Mouse (Mus musculus): ENCODE data around the gene Zbtb12. TPM values are rescaled to one million over a fixed set of nuclear protein-coding genes. Genes with fewer than 3 reads are reported as not detected.

Gene Zbtb12
- total RNA-seq, 2 experiments from 2014 or later = 7.4 to 7.7 TPM

Small RNA genes within 50 kb of the gene (microRNA-seq; reads per million reads assigned to microRNA genes)
- 0 reads per million in 2 experiments for gene Mir6970
- gene Mir6971 = 0.76 to 2.2 reads per million in 2 experiments
- 0 reads per million in 2 experiments for gene Mir6972

Other genes with a start within 250 kb of the Zbtb12 start
- gene Prrt1, start 249.9 kb upstream of the Zbtb12 start, total RNA-seq (2021) = 1 to 10 TPM in 1 of 2 experiments, under 1 TPM in 1; 0.93 to 1.5 TPM
- 1 to 10 TPM; 5.8 to 6.5 TPM for gene Fkbpl, start 234.7 kb upstream of the Zbtb12 start, total RNA-seq (2021)
- 10 to 100 TPM; 15.5 to 17.2 TPM for gene Atf6b, start 232.3 kb upstream of the Zbtb12 start, total RNA-seq (2021)
- 10 to 100 TPM; 22.9 to 26.5 TPM for gene Tnxb, start 208.9 kb upstream of the Zbtb12 start, total RNA-seq (2021)
- gene C4b, start 135.6 kb upstream of the Zbtb12 start, total RNA-seq (2021) = 10 to 100 TPM; 14.4 to 25.5 TPM
- gene Cyp21a1, start 74.9 kb upstream of the Zbtb12 start, total RNA-seq (2021) = not detected
- 1 to 10 TPM; 8.5 to 9.5 TPM for gene Stk19, start 42.5 kb upstream of the Zbtb12 start, total RNA-seq (2021)
- 10 to 100 TPM in 1 of 2 experiments, 1 to 10 TPM in 1; 9.8 to 13.3 TPM for gene Dxo, start 42.5 kb upstream of the Zbtb12 start, total RNA-seq (2021)
- gene Skiv2l, start 29.3 kb upstream of the Zbtb12 start, total RNA-seq (2021) = 10 to 100 TPM; 20.5 to 21.0 TPM
- 10 to 100 TPM; 14.4 to 15.2 TPM for gene Nelfe, start 29.1 kb upstream of the Zbtb12 start, total RNA-seq (2021)
- 10 to 100 TPM in 1 of 2 experiments, 1 to 10 TPM in 1; 3.3 to 13.7 TPM for gene Cfb, start 17.0 kb upstream of the Zbtb12 start, total RNA-seq (2021)
- not detected for gene Gm20547, start 2.6 kb downstream of the Zbtb12 start, total RNA-seq (2021)
- 1 to 10 TPM; 2.8 to 4.1 TPM for gene C2, start 18.8 kb downstream of the Zbtb12 start, total RNA-seq (2021)
- 10 to 100 TPM; 38.1 to 42.7 TPM for gene Ehmt2, start 19.0 kb downstream of the Zbtb12 start, total RNA-seq (2021)
- under 1 TPM in 1 of 2 experiments, not detected in 1; 0.62 TPM for gene Slc44a4, start 35.0 kb downstream of the Zbtb12 start, total RNA-seq (2021)
- 10 to 100 TPM; 14.6 to 15.9 TPM for gene Neu1, start 51.8 kb downstream of the Zbtb12 start, total RNA-seq (2021)
- 10 to 100 TPM; 15.5 to 68.2 TPM for gene Hspa1b, start 79.8 kb downstream of the Zbtb12 start, total RNA-seq (2021)
- not detected for gene Gm20481, start 90.4 kb downstream of the Zbtb12 start, total RNA-seq (2021)
- gene Hspa1a, start 92.7 kb downstream of the Zbtb12 start, total RNA-seq (2021) = 10 to 100 TPM; 17.5 to 41.5 TPM
- gene Hspa1l, start 93.2 kb downstream of the Zbtb12 start, total RNA-seq (2021) = 10 to 100 TPM in 1 of 2 experiments, 1 to 10 TPM in 1; 9.8 to 10.8 TPM
- gene Lsm2, start 102.4 kb downstream of the Zbtb12 start, total RNA-seq (2021) = 10 to 100 TPM; 16.3 to 18.0 TPM
- gene Vars, start 121.5 kb downstream of the Zbtb12 start, total RNA-seq (2021) = 10 to 100 TPM; 32.4 to 35.1 TPM
- 10 to 100 TPM; 13.1 to 14.1 TPM for gene Vwa7, start 137.1 kb downstream of the Zbtb12 start, total RNA-seq (2021)
- not detected for gene Sapcd1, start 148.5 kb downstream of the Zbtb12 start, total RNA-seq (2021)
- not detected for gene Msh5, start 167.3 kb downstream of the Zbtb12 start, total RNA-seq (2021)
- 10 to 100 TPM; 30.4 to 32.4 TPM for gene Clic1, start 170.5 kb downstream of the Zbtb12 start, total RNA-seq (2021)
- 10 to 100 TPM; 14.0 to 19.8 TPM for gene Ddah2, start 179.6 kb downstream of the Zbtb12 start, total RNA-seq (2021)
- not detected for gene Ly6g6c, start 185.9 kb downstream of the Zbtb12 start, total RNA-seq (2021)
- gene Mpig6b, start 186.7 kb downstream of the Zbtb12 start, total RNA-seq (2021) = under 1 TPM; 0.31 to 0.87 TPM
- gene Ly6g6e, start 197.4 kb downstream of the Zbtb12 start, total RNA-seq (2021) = not detected
- under 1 TPM in 1 of 2 experiments, not detected in 1; 0.57 TPM for gene Ly6g6d, start 198.6 kb downstream of the Zbtb12 start, total RNA-seq (2021)
- gene Ly6g6f, start 206.1 kb downstream of the Zbtb12 start, total RNA-seq (2021) = not detected
- 10 to 100 TPM; 55.1 to 59.5 TPM for gene Abhd16a, start 209.8 kb downstream of the Zbtb12 start, total RNA-seq (2021)
- gene Ly6g5c, start 228.8 kb downstream of the Zbtb12 start, total RNA-seq (2021) = not detected
- gene Ly6g5b, start 235.9 kb downstream of the Zbtb12 start, total RNA-seq (2021) = not detected
- 10 to 100 TPM in 1 of 2 experiments, 1 to 10 TPM in 1; 7.3 to 10.5 TPM for gene Gpank1, start 242.0 kb downstream of the Zbtb12 start, total RNA-seq (2021)
- gene Csnk2b, start 242.6 kb downstream of the Zbtb12 start, total RNA-seq (2021) = 100 to 1,000 TPM; 149 to 150 TPM
- gene D17H6S53E, start 246.9 kb downstream of the Zbtb12 start, total RNA-seq (2021) = 10 to 100 TPM; 25.3 to 28.5 TPM

Measured in heart, adult 18-20 months (tissue).